9 mouse cellular contexts compared by ENCODE assay signal in the genomic region with DNA sequence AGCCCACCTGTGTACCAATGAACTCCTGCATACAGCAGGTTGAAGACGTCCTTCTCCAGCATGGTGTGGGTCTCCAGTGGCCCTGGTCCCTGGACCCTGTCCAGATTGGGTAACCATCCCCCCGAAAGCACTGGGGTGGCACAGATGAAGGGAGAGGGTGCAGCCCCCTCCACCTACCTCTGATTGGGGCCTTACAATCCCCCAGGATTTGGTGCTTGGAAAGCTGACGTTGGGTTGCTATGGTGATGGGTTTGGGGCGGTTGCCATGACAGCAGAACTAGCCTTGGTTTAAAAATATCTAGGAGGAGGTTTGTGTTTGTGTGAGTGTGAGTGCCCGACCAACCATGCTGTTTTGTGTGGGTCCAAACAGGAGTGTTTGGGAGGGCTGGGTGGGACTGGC. TPM values are rescaled to one million over a fixed set of nuclear protein-coding genes. Genes with fewer than 3 reads are reported as not detected.
A peak's percentile ranks its signal among the peaks of the same experiment; 100 is the strongest.
DNase-seq lines count a peak whose midpoint lies in the region; ATAC-seq lines count a peak whose summit lies in the region.
"Had no signal": no experiment of that assay in that cellular context is flagged by ENCODE, and none has a peak within 500 bp of the region (broad histone marks: within the 10 kb centered on the region; RNA-seq: fewer than 3 reads in every experiment).

No protein-coding gene starts in this region.

- H3K9me3 ChIP-seq in forebrain, embryonic 11.5 days (ENCODE audit: control insufficient read depth, low read length): no peaks in the 10 kb centered on the region

- H3K4me2 ChIP-seq in forebrain, embryonic 11.5 days (ENCODE audit: low read depth, low read length, severe bottlenecking): peak overlapping the region; percentile 18; the same call in 1 of the 2 replicates

- intact Hi-C loops in left cerebral cortex, postnatal 10 days (cut with DNase I): no loop called here

- no peak overlapping the region for H3K4me3 ChIP-seq in forebrain, embryonic 11.5 days (ENCODE audit: low read depth, low read length)

- DNase-seq in forebrain, embryonic 11.5 days (ENCODE audit: low spot score): peak; percentile 60
- DNase-seq in frontal cortex, postnatal 36 days (ENCODE audit: low spot score in 2 of 2): peak; percentile 84 to 92
- DNase-seq in left cerebral cortex, postnatal 10 days (ENCODE audit: extremely low spot score in 1 of 2, low spot score in 2 of 2): peak; percentile 79 to 91
- DNase-seq in retina, postnatal 1 day: peak; percentile 53
- DNase-seq in heart, postnatal 4 days: no peak
- DNase-seq in adrenal gland, postnatal 4 days (ENCODE audit: low spot score in 2 of 2): no peak
- DNase-seq in heart, adult 9 months (ENCODE audit: low spot score in 2 of 2): no peak
- DNase-seq: thymus, adult 2 months had no signal

- H3K27me3 ChIP-seq in forebrain, embryonic 11.5 days (ENCODE audit: control insufficient read depth, insufficient read depth, low read length): no peaks in the 10 kb centered on the region

- H3K9ac ChIP-seq in forebrain, embryonic 11.5 days (ENCODE audit: low read length): no peak overlapping the region

- no peaks in the 10 kb centered on the region for H3K36me3 ChIP-seq in forebrain, embryonic 11.5 days (ENCODE audit: control insufficient read depth, insufficient read depth, low read length)

- WGBS in forebrain, embryonic 11.5 days: 34% methylated on average over 5 of the region's 5 CpGs

- ATAC-seq in forebrain, embryonic 11.5 days (replicated peaks; ENCODE audit: low FRiP score): no peak
- ATAC-seq: intestine, embryonic 16.5 days had no signal

- H3K4me1 ChIP-seq in forebrain, embryonic 11.5 days (replicated peaks; ENCODE audit: control insufficient read depth, insufficient read depth, low read length): peaks cover 28% of the 10 kb centered on the region

- H3K27ac ChIP-seq in forebrain, embryonic 11.5 days (ENCODE audit: low read depth, low read length): peak overlapping the region; percentile 89

RNA-seq across cellular contexts. Expression of gene Nova2, which starts 2.9 kb away (rescaled TPM):
- polyA plus RNA-seq in forebrain, embryonic 11.5 days (2014; fragmentation: Nextera tagmentation; extraction: Ambion mirVana): 6.9 and 8.3 TPM in 2 replicates
- total RNA-seq in left cerebral cortex, postnatal 10 days (2021): 100 to 1,000 TPM; 114 to 118 TPM
- 1 to 10 TPM; 8.6 to 9.1 TPM for total RNA-seq in heart, postnatal 4 days (2021)
- 1 to 10 TPM; 7.8 to 8.2 TPM for total RNA-seq in adrenal gland, postnatal 4 days (2021)

RNA-seq across cellular contexts. Expression of gene Ccdc61, which starts 12.6 kb away (rescaled TPM):
- 32.2 and 32.6 TPM in 2 replicates for polyA plus RNA-seq in forebrain, embryonic 11.5 days (2014; fragmentation: Nextera tagmentation; extraction: Ambion mirVana)
- 10 to 100 TPM; 12.8 to 13.4 TPM for total RNA-seq in left cerebral cortex, postnatal 10 days (2021)
- 10 to 100 TPM; 11.9 to 14.9 TPM for total RNA-seq in heart, postnatal 4 days (2021)
- total RNA-seq in adrenal gland, postnatal 4 days (2021): 10 to 100 TPM; 16.5 to 19.2 TPM

RNA-seq across cellular contexts. Expression of gene Pglyrp1, which starts 51.7 kb away (rescaled TPM):
- polyA plus RNA-seq in forebrain, embryonic 11.5 days (2014; fragmentation: Nextera tagmentation; extraction: Ambion mirVana): 0.48 and 0.94 TPM in 2 replicates
- 10 to 100 TPM; 26.6 to 28.1 TPM for total RNA-seq in left cerebral cortex, postnatal 10 days (2021)
- 1 to 10 TPM; 1.1 to 2.0 TPM for total RNA-seq in heart, postnatal 4 days (2021)
- 10 to 100 TPM in 1 of 2 experiments, 1 to 10 TPM in 1; 7.2 to 12.0 TPM for total RNA-seq in adrenal gland, postnatal 4 days (2021)

Comparison
In these comparisons a context has a peak if more than half of its experiments do, and no peak if none do; other contexts are left out.
1. DNase-seq: peak in forebrain, embryonic 11.5 days (single experiment), frontal cortex, postnatal 36 days (2 of 2), left cerebral cortex, postnatal 10 days (2 of 2) and retina, postnatal 1 day (single experiment); none in heart, postnatal 4 days (single experiment), adrenal gland, postnatal 4 days (0 of 2) and heart, adult 9 months (0 of 2).
2. RNA of gene Nova2, which starts 2.9 kb away (total RNA-seq): 114 to 118 TPM in left cerebral cortex, postnatal 10 days; 8.6 to 9.1 TPM in heart, postnatal 4 days and 7.8 to 8.2 TPM in adrenal gland, postnatal 4 days; every median in the first group is over 10 times any median in the second.